Mouse (Mus musculus) left cerebral cortex, adult 8-10 months (tissue): ENCODE data around the gene Cpt1a. TPM values are rescaled to one million over a fixed set of nuclear protein-coding genes. Genes with fewer than 3 reads are reported as not detected.

Experiments
- DNase-seq, 2 experiments: peaks; one replicate each; pipeline ENCODE4 v3.0.0; 2022; ENCODE audit warnings: low spot score in 2 of 2
- total RNA-seq, 4 experiments: library from RNA; stranded (reverse); gene quantifications; 2 replicates each; pipeline ENCODE4 v1.2.4; 2022

The Cpt1a gene
- total RNA-seq, result 10 to 100 TPM; 22.4 to 29.3 (median 26.1) TPM

- no peak for DNase-seq
Observed at GRCm38 (mm10) chr19:3322261-3322969, at the start of gene Cpt1a. Cpt1a (plus strand) TSS chr19:3322334.

- DNase-seq, result no peak
Observed at GRCm38 (mm10) chr19:3273331-3273730, 48.8 kb upstream of the Cpt1a start.

- DNase-seq, result no peak
Observed at GRCm38 (mm10) chr19:3275744-3276365, 46.3 kb upstream of the Cpt1a start.

DNA sequence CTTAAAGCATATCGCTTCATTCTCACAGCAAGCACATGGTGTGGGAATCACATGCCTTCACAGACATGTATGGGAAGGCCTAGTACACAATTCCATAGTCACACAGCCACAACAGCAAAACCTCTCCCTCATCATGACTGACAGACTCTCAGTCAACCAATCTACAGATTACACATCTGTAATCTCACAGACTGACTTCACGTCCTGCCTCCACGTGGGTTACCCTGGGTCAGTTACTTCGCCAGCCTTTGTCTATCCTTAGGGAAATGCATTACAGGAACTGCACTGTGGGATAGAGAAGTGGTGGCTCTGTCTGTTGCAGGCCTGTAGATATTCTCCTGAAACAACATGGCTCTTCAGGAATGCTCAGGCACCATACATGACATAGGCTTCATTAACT lies 40.2 kb upstream of the Cpt1a start:
- DNase-seq, result no peak

GRCm38 (mm10) chr19:3282572-3283467 lies 39.3 kb upstream of the Cpt1a start, which contains the start of the genes Mrpl21 and Ighmbp2:
Mrpl21 (plus strand) TSS chr19:3282901.
Ighmbp2 (minus strand) TSS chr19:3283017.
- peak; percentile 88 to 97 for DNase-seq

GRCm38 (mm10) chr19:3289006-3289405 lies 33.1 kb upstream of the Cpt1a start:
- no peak for DNase-seq

- DNase-seq, result peak; percentile 24 to 25
Observed at GRCm38 (mm10) chr19:3292028-3292427, 30.1 kb upstream of the Cpt1a start.

DNA sequence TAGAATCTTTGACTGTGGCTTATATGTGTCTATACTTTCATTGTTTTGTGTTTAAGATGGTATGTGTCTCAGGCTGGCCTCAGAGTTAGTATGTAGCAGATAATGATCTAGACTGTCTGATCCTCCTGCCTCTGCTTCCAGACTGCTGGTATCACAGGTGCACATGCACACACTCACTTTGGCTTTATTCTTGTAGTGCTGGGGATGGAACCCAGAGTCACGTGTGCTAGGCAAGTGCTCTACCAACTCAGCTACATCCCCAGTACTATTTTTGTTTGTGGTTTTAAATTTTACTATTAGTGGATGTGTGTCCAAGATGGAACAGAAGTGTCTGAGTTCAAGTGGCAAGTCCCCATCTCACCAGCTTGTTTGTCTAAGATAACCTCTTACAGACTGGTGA lies 29.1 kb upstream of the Cpt1a start:
- DNase-seq, result no peak

GRCm38 (mm10) chr19:3295245-3295644 lies 26.9 kb upstream of the Cpt1a start:
- no peak for DNase-seq

GRCm38 (mm10) chr19:3297034-3297433 lies 25.1 kb upstream of the Cpt1a start:
- DNase-seq, result no peak

DNA sequence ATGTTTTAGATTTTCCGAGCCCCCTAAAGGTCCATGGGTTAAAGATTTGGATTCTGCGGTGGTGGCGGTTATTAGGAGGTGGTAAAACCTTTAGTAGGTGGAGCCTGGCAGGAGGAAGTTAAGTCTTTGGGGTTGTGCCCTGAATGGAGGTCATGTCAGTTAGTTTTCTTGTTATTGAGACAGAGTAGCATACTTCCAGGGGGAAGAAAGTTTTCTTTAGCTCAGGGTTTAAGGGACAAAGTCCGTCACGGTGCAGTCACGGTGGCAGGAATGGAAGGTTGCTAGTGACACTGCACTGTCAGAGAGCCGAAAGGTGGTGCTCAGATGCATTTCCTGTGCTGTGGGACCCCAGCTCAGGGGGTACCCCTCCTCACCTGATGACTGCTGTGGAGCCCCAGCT lies 24.4 kb upstream of the Cpt1a start:
- DNase-seq, result no peak

- DNase-seq, result no peak
Observed at GRCm38 (mm10) chr19:3304017-3304416, 18.1 kb upstream of the Cpt1a start.

DNA sequence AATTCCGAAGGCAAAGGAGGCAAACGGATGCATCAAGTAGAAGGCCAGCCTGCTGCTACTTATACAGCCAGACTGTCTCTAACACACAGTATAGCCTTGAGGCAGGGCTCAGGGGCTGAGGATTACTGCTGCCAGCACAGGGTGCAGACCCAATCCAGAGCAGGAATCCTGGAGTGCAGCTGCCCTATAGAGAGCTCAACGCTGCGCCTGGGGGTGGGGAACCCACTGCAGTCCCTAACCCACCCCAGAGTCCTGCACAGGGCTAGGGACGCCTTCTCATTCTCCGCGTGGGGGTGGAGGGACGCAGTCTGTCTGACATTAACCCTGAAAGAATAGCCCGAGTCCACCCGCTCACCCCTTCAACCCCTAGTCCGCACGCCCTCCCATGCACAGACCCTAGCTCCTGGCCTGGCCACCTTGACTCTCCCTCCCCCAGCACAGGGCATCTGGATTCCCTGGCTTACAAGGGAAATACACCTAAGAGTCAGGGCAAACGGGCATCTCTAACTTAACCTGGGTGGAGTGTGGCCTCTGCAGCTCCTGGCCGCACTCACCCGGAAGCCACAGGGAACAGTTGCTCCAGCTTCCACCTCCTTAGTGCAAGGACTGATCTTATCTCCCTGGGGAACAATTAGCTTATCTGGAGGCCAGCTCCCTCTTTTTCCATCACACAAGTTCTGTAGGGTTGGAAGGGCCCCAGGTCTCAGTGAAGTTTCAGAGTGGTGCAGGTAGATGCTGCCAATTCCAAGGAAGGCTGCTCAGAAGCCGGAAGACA lies 14.8 kb upstream of the Cpt1a start:
- no peak for DNase-seq

DNA sequence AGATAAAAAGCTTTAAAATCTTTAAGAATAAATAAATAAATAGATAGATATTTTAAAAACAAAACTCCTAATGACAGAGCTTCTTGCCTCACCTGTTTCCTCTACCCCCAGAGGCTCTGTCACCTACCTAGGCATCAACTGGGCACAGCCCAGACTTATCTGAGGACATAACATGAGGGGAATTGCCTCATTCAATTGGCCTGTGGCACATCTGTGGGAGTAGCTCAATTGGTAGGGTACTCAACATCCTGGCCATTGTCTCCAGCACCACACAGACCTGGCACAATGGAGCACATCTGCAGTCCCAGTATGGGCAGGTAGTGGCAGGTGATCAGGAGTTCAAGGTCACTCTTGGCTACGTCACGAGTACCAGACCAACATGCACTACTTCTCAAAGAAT lies 2.8 kb upstream of the Cpt1a start:
- no peak for DNase-seq

DNA sequence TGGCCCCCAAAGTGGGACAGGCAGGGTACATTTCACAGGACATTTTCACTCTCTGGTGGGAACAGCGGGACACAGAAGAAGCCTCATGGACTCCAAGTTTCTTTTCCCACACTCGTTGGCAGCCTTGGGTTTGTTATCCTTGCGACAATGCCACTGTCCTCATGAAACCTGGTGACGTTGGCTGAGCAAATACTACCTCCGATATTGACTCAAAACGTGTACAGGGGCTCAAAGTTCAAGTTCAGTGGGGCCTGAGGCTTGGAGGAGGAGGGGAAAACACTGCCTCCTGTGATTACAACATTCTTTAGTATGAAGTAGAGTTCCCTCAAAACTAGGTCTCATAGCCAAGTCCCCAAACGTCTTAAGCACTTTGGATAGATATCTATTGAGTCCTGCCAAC lies 2.0 kb upstream of the Cpt1a start:
- DNase-seq, result no peak

DNA sequence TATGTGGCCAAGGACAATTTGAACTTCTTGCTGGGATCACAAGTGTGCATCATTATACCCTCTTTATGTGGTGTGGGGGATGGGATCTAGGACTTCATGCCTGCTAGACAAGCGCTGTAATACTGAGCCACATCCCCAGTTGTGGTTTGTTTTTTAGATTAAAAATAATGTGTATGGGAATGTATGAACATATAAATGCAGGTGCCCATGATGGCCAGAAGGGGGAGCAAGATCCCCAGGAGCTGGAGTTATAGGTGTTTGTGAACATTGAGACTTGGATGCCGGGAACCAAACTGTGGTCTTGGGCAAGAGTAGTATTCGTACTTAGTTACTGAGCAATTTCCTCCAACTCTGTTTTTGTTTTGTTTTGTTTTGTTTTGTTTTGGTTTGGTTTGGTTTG lies 1.3 kb upstream of the Cpt1a start:
- DNase-seq, result no peak

GRCm38 (mm10) chr19:3321617-3322016 lies 517 bp upstream of the Cpt1a start:
- DNase-seq, result no peak

GRCm38 (mm10) chr19:3323201-3323621 lies 1.1 kb downstream of the Cpt1a start:
- DNase-seq, result peak; percentile 34 to 38

GRCm38 (mm10) chr19:3323753-3324270 lies 1.7 kb downstream of the Cpt1a start:
- peak in 1 of 2 experiments; percentile 27 for DNase-seq

DNA sequence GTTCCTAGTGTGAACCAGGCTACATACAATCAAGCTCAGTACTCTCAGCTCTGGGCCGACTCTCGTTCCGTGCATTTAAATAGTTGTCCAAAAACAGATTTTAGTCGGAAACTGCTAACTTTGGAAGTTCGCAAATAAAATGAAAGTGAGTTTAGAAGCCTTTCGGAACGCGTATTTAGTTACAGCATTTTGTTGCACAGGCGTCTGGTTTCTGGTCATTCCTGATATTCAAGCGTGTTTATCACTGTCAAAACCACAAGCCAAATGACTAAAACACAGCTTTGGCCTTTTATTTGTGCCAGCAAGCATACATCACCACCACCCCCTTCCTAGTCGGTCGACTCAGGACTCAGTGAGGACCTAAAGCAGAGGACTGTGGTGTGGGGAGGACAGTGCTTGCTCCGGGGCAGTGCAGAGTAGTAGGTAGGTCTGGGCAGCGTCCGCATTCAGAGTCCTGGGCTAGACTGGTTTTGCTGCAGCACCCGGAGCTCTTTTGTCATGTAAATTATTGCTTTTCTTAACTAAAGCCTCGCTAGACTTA lies 2.2 kb downstream of the Cpt1a start:
- peak in 1 of 2 experiments; percentile 18 for DNase-seq
